Mouse (Mus musculus) limb, embryonic 12.5 days (tissue): ENCODE measurements around the gene Fgfr2. TPM values are rescaled to one million over a fixed set of nuclear protein-coding genes. Genes with fewer than 3 reads are reported as not detected.

Source experiments
- ATAC-seq: fragments of 200-750 bp; cut with Nextera tagmentation; 2 replicates; pipeline ENCODE4 v1.8.0; 2017; ENCODE audit warnings: low read depth, moderate TSS enrichment; ENCODE audit not compliant: insufficient number of reproducible peaks, insufficient read depth, low FRiP score, low TSS enrichment
- H3K27ac ChIP-seq: fragments of 300-500 bp; sonication (generic); 2 replicates; pipeline ENCODE4 v1.5.1; 2016; ENCODE audit warnings: mild to moderate bottlenecking, moderate library complexity
- H3K27me3 ChIP-seq: fragments of 300-500 bp; sonication (generic); 2 replicates; pipeline ENCODE4 v1.6.1; 2016; ENCODE audit warnings: mild to moderate bottlenecking, moderate library complexity
- H3K36me3 ChIP-seq: fragments of 300-500 bp; sonication (generic); 2 replicates; pipeline ENCODE4 v1.6.1; 2016; ENCODE audit warnings: mild to moderate bottlenecking, moderate library complexity
- H3K4me1 ChIP-seq: fragments of 300-500 bp; sonication (generic); replicated peaks from 2 replicates; pipeline ENCODE4 v1.6.1; 2016
- H3K4me2 ChIP-seq: fragments of 300-500 bp; sonication (generic); 2 replicates; pipeline ENCODE4 v1.6.1; 2016; ENCODE audit warnings: mild to moderate bottlenecking, moderate library complexity
- H3K4me3 ChIP-seq: fragments of 300-500 bp; sonication (generic); replicated peaks from 2 replicates; pipeline ENCODE4 v1.5.1; 2016; ENCODE audit warnings: mild to moderate bottlenecking
- H3K9ac ChIP-seq: fragments of 300-500 bp; sonication (generic); replicated peaks from 2 replicates; pipeline ENCODE4 v1.6.1; 2016; ENCODE audit warnings: mild to moderate bottlenecking, moderate library complexity
- H3K9me3 ChIP-seq: fragments of 300-500 bp; sonication (generic); 2 replicates; pipeline ENCODE4 v1.6.1; 2016; ENCODE audit warnings: mild to moderate bottlenecking, moderate library complexity
- WGBS: fragments of 180-500 bp; shearing (Covaris S2); methylation state at CpG from one replicate; pipeline ENCODE4 v1.1.7; 2016; 5-methylcytosine and 5-hydroxymethylcytosine counted together
- polyA plus RNA-seq: library from polyadenylated mRNA; unstranded; fragments of >200 nt; fragmentation: Nextera tagmentation; extraction: Ambion mirVana; gene quantifications from 2 replicates; pipeline ENCODE4 v1.2.1, GENCODE M21; 2016

Fgfr2 gene
- polyA plus RNA-seq, 1 experiment from 2014 or later, result 112 TPM

DNA sequence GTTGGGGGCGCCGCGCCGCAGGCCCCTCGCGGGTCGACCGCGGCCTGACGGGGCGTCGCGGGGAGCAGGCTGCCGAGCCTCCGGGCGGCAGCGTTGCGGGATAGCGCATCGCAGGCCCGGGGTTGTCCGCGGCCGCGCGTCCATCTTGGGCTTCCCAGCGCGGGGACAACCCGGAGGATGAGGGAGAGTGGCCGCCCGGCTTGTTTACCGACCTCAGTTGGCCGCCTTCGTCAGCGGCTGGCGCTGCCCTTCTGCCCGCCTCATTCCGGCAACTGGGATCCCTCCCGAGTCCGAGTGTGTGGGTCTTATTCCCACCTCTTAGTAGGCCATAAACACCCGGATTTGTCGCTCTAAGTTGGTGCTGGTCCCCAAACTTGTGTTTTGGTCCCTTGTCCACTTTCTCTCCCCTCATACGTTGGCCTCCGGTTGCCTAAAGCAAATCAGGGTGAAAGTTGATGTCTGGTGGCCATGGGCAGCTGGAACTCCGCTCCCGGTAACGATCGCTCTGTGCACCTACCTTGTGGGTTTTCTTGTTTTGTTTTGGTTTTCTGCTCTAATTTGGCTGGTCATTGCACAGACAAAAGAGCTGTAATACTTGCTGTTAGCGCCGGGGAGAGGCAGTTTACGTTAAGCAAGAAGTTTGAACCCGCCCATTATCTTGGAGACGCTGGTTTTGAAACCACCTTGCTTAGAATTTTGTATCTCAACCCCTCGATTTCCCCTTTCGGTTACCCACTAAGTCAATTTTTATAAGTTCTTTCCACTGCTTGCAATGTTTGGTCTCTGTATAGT is 191.4 kb downstream of the Fgfr2 start:
- no peak; the same call in 1 of the 2 replicates for ATAC-seq
- Histone ChIP-seq H3K27me3 (no peaks in the 10 kb centered on the region), H3K9me3 (no peaks in the 10 kb centered on the region), H3K4me2 (peak overlapping the region; percentile 66), H3K9ac (peak overlapping the region; percentile 96), H3K4me1 (peaks cover 8% of the 10 kb centered on the region), H3K4me3 (peak overlapping the region; percentile 98), H3K27ac (peak overlapping the region; percentile 99), H3K36me3 (no peaks in the 10 kb centered on the region)
- under 1% methylated on average over 55 of the region's 55 CpGs for WGBS

DNA sequence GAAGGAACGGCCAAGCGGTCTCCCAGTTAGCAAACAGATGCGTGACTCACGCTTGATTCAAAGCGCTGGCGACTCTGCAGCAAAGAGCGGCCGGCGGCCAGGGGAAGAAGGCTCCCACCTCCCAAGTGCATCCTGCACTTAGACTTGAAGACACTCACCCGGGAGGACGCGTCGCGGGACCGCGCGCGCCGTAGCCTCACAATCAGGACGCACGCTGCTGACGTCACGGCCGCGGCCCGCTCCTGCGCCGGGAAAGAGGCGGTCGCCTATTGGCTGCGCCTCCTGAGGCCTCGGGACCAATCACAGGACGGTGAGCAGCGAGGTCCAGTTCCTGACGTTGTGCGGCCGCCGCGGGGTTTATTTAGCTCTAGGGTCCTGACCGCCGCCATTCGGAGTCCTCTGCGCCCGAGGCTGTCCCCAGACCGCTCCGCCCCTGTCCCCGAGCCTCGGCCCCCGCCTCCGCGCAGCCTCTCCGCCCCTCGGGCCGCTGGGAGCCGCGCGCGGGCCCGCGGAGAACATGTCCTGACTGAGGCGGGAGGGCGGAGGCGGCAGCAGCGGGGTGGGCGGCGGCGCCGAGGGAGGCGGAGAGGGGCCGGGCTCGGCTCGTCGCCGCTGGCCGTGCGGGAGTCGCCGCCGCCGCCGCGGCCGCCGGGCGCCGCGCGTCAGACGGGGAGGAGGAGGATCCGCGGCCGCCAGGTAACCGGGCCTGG is 192.1 kb downstream of the Fgfr2 start, which contains the start of gene Zranb1:
Gene Zranb1 (plus strand): TSS at position 293 of the 710 bp plus-strand sequence.
- Histone ChIP-seq H3K4me2 (peak within 1 kb of the TSS; percentile 66), H3K9ac (peak within 1 kb of the TSS; percentile 96), H3K9me3 (no peaks in the 10 kb centered on the region), H3K27ac (peak within 1 kb of the TSS; percentile 99), H3K36me3 (no peaks in the 10 kb centered on the region), H3K4me3 (peak within 1 kb of the TSS; percentile 98), H3K27me3 (no peaks in the 10 kb centered on the region), H3K4me1 (peaks cover 8% of the 10 kb centered on the region)
- peak; percentile 100 for ATAC-seq
- WGBS, result under 1% methylated on average over 76 of the region's 93 CpGs

GRCm38 (mm10) chr7:132930055-132930454 is 193.1 kb downstream of the Fgfr2 start:
- 0 out of 2 replicates have a peak overlapping the region, but pooled peaks have one; percentile 99 for H3K27ac ChIP-seq
- H3K36me3 ChIP-seq, result no peaks in the 10 kb centered on the region
- H3K9ac ChIP-seq, result peak overlapping the region; percentile 96
- peak overlapping the region; percentile 64 for H3K4me2 ChIP-seq
- peaks cover 8% of the 10 kb centered on the region for H3K4me1 ChIP-seq
- ATAC-seq, result no peak
- peak overlapping the region; percentile 98 for H3K4me3 ChIP-seq
- no peaks in the 10 kb centered on the region for H3K27me3 ChIP-seq
- 91% methylated on average over 5 of the region's 5 CpGs for WGBS
- no peaks in the 10 kb centered on the region for H3K9me3 ChIP-seq

DNA sequence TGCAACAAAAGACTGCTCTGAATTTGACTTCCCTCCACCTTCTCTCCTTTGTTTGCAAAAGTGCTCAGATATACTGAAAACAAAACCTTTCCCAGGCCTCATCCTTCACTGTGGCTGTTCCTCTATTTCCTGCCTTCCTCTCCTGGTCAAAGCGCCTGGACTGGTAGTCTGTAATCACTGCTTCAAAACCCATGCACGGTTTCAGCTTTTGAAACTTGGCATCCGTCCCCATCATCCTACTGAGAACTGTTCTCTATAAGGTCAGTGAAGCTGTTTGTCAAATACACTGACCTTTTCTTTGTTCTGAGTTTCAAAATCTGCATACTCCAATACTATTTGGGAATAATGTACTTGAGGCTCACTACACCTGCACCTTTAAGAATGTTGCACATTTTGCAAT is 195.9 kb downstream of the Fgfr2 start:
- no peaks in the 10 kb centered on the region for H3K9me3 ChIP-seq
- H3K4me2 ChIP-seq, result no peak overlapping the region
- H3K9ac ChIP-seq, result no peak overlapping the region
- no peaks in the 10 kb centered on the region for H3K36me3 ChIP-seq
- 68% methylated on average over 3 of the region's 3 CpGs for WGBS
- no peaks in the 10 kb centered on the region for H3K27me3 ChIP-seq
- no peak overlapping the region for H3K4me3 ChIP-seq
- H3K4me1 ChIP-seq, result peaks cover under 1% of the 10 kb centered on the region; the same call in 1 of the 2 replicates
- no peak overlapping the region for H3K27ac ChIP-seq
- ATAC-seq, result no peak

GRCm38 (mm10) chr7:132925227-132925626 is 197.9 kb downstream of the Fgfr2 start:
- 74% methylated on average over 2 of the region's 2 CpGs for WGBS
- no peak for ATAC-seq
- Histone ChIP-seq H3K4me1 (no peaks in the 10 kb centered on the region), H3K4me3 (no peak overlapping the region), H3K9ac (no peak overlapping the region), H3K36me3 (no peaks in the 10 kb centered on the region), H3K27me3 (no peaks in the 10 kb centered on the region), H3K27ac (no peak overlapping the region), H3K4me2 (no peak overlapping the region), H3K9me3 (no peaks in the 10 kb centered on the region)

- WGBS, result 57% methylated on average over 3 of the region's 3 CpGs
- no peak for ATAC-seq
- no peaks in the 10 kb centered on the region for H3K4me1 ChIP-seq
- H3K9me3 ChIP-seq, result 0 out of 2 replicates have a peak, but pooled peaks cover 6% of the 10 kb centered on the region
- H3K36me3 ChIP-seq, result no peaks in the 10 kb centered on the region
- no peak overlapping the region for H3K4me3 ChIP-seq
- no peak overlapping the region for H3K27ac ChIP-seq
- no peak overlapping the region for H3K9ac ChIP-seq
- H3K27me3 ChIP-seq, result no peaks in the 10 kb centered on the region
- no peak overlapping the region for H3K4me2 ChIP-seq
These were observed 201.2 kb downstream of the Fgfr2 start for GRCm38 (mm10) chr7:132921971-132922370.

DNA sequence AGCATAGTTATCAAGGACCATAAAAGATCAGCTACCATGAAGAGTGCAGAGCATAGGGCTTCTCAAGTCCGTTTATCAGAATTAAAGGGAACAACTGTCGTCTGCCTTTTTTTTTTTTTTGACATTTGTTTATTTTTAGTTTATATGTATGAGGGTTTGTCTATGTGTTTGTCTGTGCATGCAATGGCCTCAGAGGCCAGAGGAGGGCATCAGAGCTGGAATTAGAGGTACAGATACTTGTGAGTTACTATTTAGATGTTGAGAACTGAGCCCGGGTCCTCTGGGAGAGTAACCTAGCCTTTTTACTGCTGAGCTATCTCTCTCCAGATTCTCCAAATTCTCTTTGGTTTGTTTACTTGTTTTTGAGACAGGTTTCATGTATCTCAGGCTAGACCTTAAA is 219.4 kb downstream of the Fgfr2 start:
- Histone ChIP-seq H3K9ac (no peak overlapping the region), H3K36me3 (no peaks in the 10 kb centered on the region), H3K4me3 (no peak overlapping the region), H3K27me3 (no peaks in the 10 kb centered on the region), H3K4me1 (no peaks in the 10 kb centered on the region), H3K27ac (no peak overlapping the region), H3K9me3 (peaks cover 10% of the 10 kb centered on the region; the same call in 1 of the 2 replicates), H3K4me2 (no peak overlapping the region)
- no peak for ATAC-seq
- 76% methylated on average over 3 of the region's 3 CpGs for WGBS

GRCm38 (mm10) chr7:132900826-132901531 is 222.2 kb downstream of the Fgfr2 start:
- Histone ChIP-seq H3K9me3 (no peaks in the 10 kb centered on the region), H3K4me2 (no peak overlapping the region), H3K27me3 (no peaks in the 10 kb centered on the region), H3K4me1 (no peaks in the 10 kb centered on the region), H3K4me3 (no peak overlapping the region), H3K27ac (no peak overlapping the region), H3K36me3 (no peaks in the 10 kb centered on the region), H3K9ac (no peak overlapping the region)
- 60% methylated on average over 2 of the region's 2 CpGs for WGBS
- ATAC-seq, result no peak

DNA sequence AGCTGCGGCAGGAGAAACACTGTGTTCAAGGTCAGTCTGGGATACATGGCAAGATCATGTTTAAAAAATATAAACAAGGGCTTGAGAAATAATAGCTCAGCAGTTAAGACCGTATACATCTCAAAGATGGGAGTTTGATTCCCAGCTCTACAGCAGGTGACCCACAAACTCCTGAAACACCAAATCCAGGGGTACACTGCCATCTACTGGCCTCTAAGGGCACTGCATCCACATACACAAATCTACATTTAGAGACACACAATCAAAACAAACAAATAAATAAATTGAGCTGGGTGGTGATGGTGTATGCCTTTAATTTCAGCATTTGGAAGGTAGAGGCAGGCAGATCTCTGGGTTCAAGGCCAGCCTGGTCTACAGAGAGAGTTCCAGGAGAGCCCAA is 224.9 kb downstream of the Fgfr2 start:
- no peaks in the 10 kb centered on the region for H3K9me3 ChIP-seq
- no peaks in the 10 kb centered on the region for H3K4me1 ChIP-seq
- no peaks in the 10 kb centered on the region for H3K27me3 ChIP-seq
- H3K4me2 ChIP-seq, result no peak overlapping the region
- H3K9ac ChIP-seq, result no peak overlapping the region
- WGBS, result 86% methylated on average over 2 of the region's 2 CpGs
- no peak overlapping the region for H3K4me3 ChIP-seq
- H3K36me3 ChIP-seq, result no peaks in the 10 kb centered on the region
- ATAC-seq, result no peak
- H3K27ac ChIP-seq, result no peak overlapping the region

DNA sequence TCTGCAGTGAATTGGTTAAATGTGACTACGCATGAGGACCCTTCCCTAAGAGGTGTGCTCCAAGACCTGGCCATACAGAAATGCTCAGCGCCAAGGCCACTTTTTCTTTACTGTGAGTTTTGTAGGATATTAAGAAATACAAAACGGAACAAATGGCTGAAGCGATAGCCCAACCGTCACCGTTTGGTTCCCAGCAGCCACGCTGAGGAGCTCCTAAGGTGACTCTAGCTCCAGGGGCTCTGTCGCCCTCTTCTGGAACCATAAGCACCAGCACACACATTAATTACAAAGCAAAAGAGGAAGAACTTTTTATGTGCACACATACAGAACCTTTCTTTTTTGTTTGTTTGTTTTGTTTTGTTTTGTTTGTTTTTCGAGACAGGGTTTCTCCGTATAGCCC is 225.9 kb downstream of the Fgfr2 start:
- no peak for ATAC-seq
- Histone ChIP-seq H3K4me2 (no peak overlapping the region), H3K4me1 (no peaks in the 10 kb centered on the region), H3K27ac (no peak overlapping the region), H3K9me3 (no peaks in the 10 kb centered on the region), H3K4me3 (no peak overlapping the region), H3K9ac (no peak overlapping the region), H3K36me3 (no peaks in the 10 kb centered on the region), H3K27me3 (no peaks in the 10 kb centered on the region)
- WGBS, result 85% methylated on average over 10 of the region's 10 CpGs

DNA sequence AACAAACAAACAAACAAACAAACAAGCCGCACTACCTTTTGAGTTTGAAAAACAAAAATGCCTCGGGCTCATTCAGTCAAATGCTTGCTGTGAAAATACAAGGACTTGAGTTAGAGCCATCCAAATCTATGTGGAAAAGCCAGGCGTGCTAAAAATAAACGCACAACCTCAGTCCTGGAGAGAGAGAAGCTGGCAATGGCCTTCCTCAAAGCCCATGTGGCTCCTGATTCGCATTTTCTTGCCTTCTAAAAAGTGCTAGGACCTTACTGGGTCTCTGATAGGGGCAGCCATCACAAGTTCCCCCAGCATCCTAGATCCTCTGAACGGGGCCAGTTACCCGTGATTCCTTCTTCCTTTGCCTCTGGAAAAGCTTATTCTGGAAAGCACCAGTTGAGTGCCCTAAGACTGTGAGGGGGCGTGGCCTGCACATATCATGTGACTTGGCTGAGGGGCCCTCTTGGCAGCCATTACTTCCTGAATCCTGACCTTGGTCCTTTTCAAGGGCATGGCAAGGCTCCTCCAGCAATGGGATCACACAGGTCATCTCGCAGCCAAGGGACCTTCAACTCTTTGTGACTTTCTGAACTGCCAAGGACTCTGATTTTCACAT is 226.8 kb downstream of the Fgfr2 start:
- Histone ChIP-seq H3K4me1 (no peaks in the 10 kb centered on the region), H3K27me3 (no peaks in the 10 kb centered on the region), H3K4me2 (no peak overlapping the region), H3K36me3 (no peaks in the 10 kb centered on the region), H3K9me3 (no peaks in the 10 kb centered on the region), H3K4me3 (no peak overlapping the region), H3K27ac (no peak overlapping the region), H3K9ac (no peak overlapping the region)
- no peak for ATAC-seq
- 86% methylated on average over 9 of the region's 9 CpGs for WGBS
